Comparison of ENCODE assay signal across 35 mouse cellular contexts in genomic region chr9:90892816-90893215, GRCm38 (mm10).
"Had no signal": no experiment of that assay in that cellular context is flagged by ENCODE, and none has a peak within 500 bp of the region (broad histone marks: within the 10 kb centered on the region; RNA-seq: fewer than 3 reads in every experiment).

No protein-coding gene starts in this region.

- H3K4me2 ChIP-seq: heart, embryonic 11.5 days; heart, embryonic 12.5 days; heart, embryonic 13.5 days; heart, embryonic 15.5 days; hindbrain, embryonic 12.5 days; hindbrain, embryonic 13.5 days; hindbrain, embryonic 14.5 days; hindbrain, embryonic 15.5 days; intestine, embryonic 15.5 days; kidney, embryonic 15.5 days had no signal

- H3K36me3 ChIP-seq: heart, embryonic 12.5 days; heart, embryonic 13.5 days; heart, embryonic 15.5 days; hindbrain, embryonic 10.5 days; hindbrain, embryonic 12.5 days; hindbrain, embryonic 13.5 days; hindbrain, embryonic 15.5 days; intestine, embryonic 15.5 days; kidney, embryonic 15.5 days had no signal

- DNase-seq: heart, postnatal 10 days; heart, postnatal 14 days; heart, postnatal 36 days; heart, postnatal 4 days; kidney, adult 11 months; kidney, adult 18-20 months; kidney, adult 2 months; kidney, adult 8-10 months; kidney, adult 9 months; kidney, postnatal 10 days; kidney, postnatal 14 days; kidney, postnatal 25 days; kidney, postnatal 36 days; kidney, postnatal 4 days; layer of hippocampus, adult 9-11 months; layer of hippocampus, postnatal 36 days had no signal

- H3K4me3 ChIP-seq: heart, embryonic 12.5 days; heart, embryonic 13.5 days; heart, embryonic 15.5 days; hindbrain, embryonic 10.5 days; hindbrain, embryonic 12.5 days; hindbrain, embryonic 13.5 days; hindbrain, embryonic 15.5 days; intestine, embryonic 15.5 days; kidney, embryonic 15.5 days; layer of hippocampus, adult 2 months; left cerebral cortex, adult 2 months had no signal

- H3K9ac ChIP-seq: heart, embryonic 12.5 days; heart, embryonic 13.5 days; heart, embryonic 15.5 days; hindbrain, embryonic 12.5 days; hindbrain, embryonic 13.5 days; hindbrain, embryonic 14.5 days; hindbrain, embryonic 15.5 days; intestine, embryonic 15.5 days; kidney, embryonic 15.5 days had no signal

- H3K9me3 ChIP-seq: heart, embryonic 12.5 days; heart, embryonic 13.5 days; heart, embryonic 15.5 days; hindbrain, embryonic 10.5 days; hindbrain, embryonic 12.5 days; hindbrain, embryonic 13.5 days; hindbrain, embryonic 15.5 days; intestine, embryonic 15.5 days; kidney, embryonic 15.5 days had no signal

- H3K27me3 ChIP-seq: heart, embryonic 12.5 days; heart, embryonic 13.5 days; heart, embryonic 15.5 days; hindbrain, embryonic 12.5 days; hindbrain, embryonic 13.5 days; hindbrain, embryonic 15.5 days; intestine, embryonic 15.5 days; kidney, embryonic 15.5 days had no signal

- ATAC-seq: hindbrain, embryonic 16.5 days; hindbrain, postnatal 0 days; inflammation-experienced regulatory T-cells, adult 6 months; intestine, embryonic 15.5 days; intestine, embryonic 16.5 days; intestine, postnatal 0 days had no signal

- H3K27ac ChIP-seq: heart, embryonic 13.5 days; heart, embryonic 15.5 days; hindbrain, embryonic 10.5 days; hindbrain, embryonic 12.5 days; hindbrain, embryonic 13.5 days; hindbrain, embryonic 14.5 days; hindbrain, embryonic 15.5 days; hindbrain, postnatal 0 days; intestine, embryonic 15.5 days; kidney, embryonic 15.5 days; kidney, postnatal 0 days; layer of hippocampus, adult 2 months; left cerebral cortex, adult 2 months had no signal

- H3K4me1 ChIP-seq: heart, embryonic 12.5 days; heart, embryonic 13.5 days; heart, embryonic 15.5 days; hindbrain, embryonic 10.5 days; hindbrain, embryonic 12.5 days; hindbrain, embryonic 13.5 days; hindbrain, embryonic 15.5 days; intestine, embryonic 15.5 days; kidney, embryonic 15.5 days had no signal
